Mouse (Mus musculus) heart, postnatal 4 days (tissue): ENCODE results near the gene Gm10272. TPM values are rescaled to one million over a fixed set of nuclear protein-coding genes. Genes with fewer than 3 reads are reported as not detected.
"Not testable (repeated sequence)": the region's sequence is repeated elsewhere in the genome, so short reads cannot be mapped to it uniquely, and the experiment has no call there.

Source experiments
- DNase-seq: peaks from one replicate; pipeline ENCODE4 v3.0.0; 2021
- total RNA-seq, 2 experiments: library from RNA; stranded (reverse); gene quantifications; 2 replicates each; pipeline ENCODE4 v1.2.3; 2021

Gm10272 gene
- total RNA-seq, 2 experiments from 2014 or later, result not detected

- no peak for DNase-seq
These were observed 21.9 kb downstream of the Gm10272 start for GRCm38 (mm10) chr10:77728280-77728679.

GRCm38 (mm10) chr10:77729241-77729640 lies 22.8 kb downstream of the Gm10272 start:
- DNase-seq, result no peak

GRCm38 (mm10) chr10:77735928-77736327 lies 29.5 kb downstream of the Gm10272 start:
- DNase-seq, result no peak

GRCm38 (mm10) chr10:77738929-77739328 lies 32.5 kb downstream of the Gm10272 start:
- DNase-seq, result no peak

GRCm38 (mm10) chr10:77741924-77742688 lies 35.7 kb downstream of the Gm10272 start, which contains the start of gene Gm18596:
Gene Gm18596 (minus strand): TSS chr10:77742638.
- DNase-seq, result not testable (repeated sequence)

- DNase-seq, result not testable (repeated sequence)
These were observed 44.3 kb downstream of the Gm10272 start for GRCm38 (mm10) chr10:77750686-77751085.

GRCm38 (mm10) chr10:77751254-77751653 lies 44.8 kb downstream of the Gm10272 start, which contains the start of gene Gm9736:
Gene Gm9736 (minus strand): TSS chr10:77751354.
- DNase-seq, result not testable (repeated sequence)

GRCm38 (mm10) chr10:77752312-77752711 lies 45.9 kb downstream of the Gm10272 start:
- not testable (repeated sequence) for DNase-seq

GRCm38 (mm10) chr10:77753448-77753847 lies 47.0 kb downstream of the Gm10272 start:
- DNase-seq, result no peak

Other genes with a start within 250 kb of the Gm10272 start
- 10 to 100 TPM; 12.6 to 13.2 TPM for gene Fam207a, start 190.8 kb upstream of the Gm10272 start, total RNA-seq
- 1 to 10 TPM; 2.0 to 2.5 TPM for gene Itgb2, start 176.4 kb upstream of the Gm10272 start, total RNA-seq
- gene Pttg1ip, start 124.9 kb upstream of the Gm10272 start, total RNA-seq, result 100 to 1,000 TPM; 113 to 119 TPM
- gene Sumo3, start 100.5 kb upstream of the Gm10272 start, total RNA-seq, result 10 to 100 TPM; 90.9 to 97.9 TPM
- gene Gm49325, start 100.4 kb upstream of the Gm10272 start, total RNA-seq, result 10 to 100 TPM; 15.9 to 20.8 TPM
- gene Ube2g2, start 84.4 kb upstream of the Gm10272 start, total RNA-seq, result 10 to 100 TPM; 56.1 to 63.8 TPM
- not detected for gene Tspear, start 20.1 kb upstream of the Gm10272 start, total RNA-seq
- not detected for gene Gm19402, start 15.9 kb upstream of the Gm10272 start, total RNA-seq
- not detected for gene Gm9508, start 9.4 kb upstream of the Gm10272 start, total RNA-seq
- gene Gm10024, start 4.8 kb downstream of the Gm10272 start, total RNA-seq, result not detected
- gene Gm10142, start 9.2 kb downstream of the Gm10272 start, total RNA-seq, result not detected
- not detected for gene Krtap12-1, start 14.0 kb downstream of the Gm10272 start, total RNA-seq
- gene Gm10100, start 19.9 kb downstream of the Gm10272 start, total RNA-seq, result not detected
- not detected for gene Gm18596, start 36.0 kb downstream of the Gm10272 start, total RNA-seq
- gene Gm9736, start 44.7 kb downstream of the Gm10272 start, total RNA-seq, result not detected
- not detected for gene Gm3233, start 53.1 kb downstream of the Gm10272 start, total RNA-seq
- gene Gm3238, start 64.7 kb downstream of the Gm10272 start, total RNA-seq, result not detected
- not detected for gene Gm7138, start 70.3 kb downstream of the Gm10272 start, total RNA-seq
- not detected for gene Gm3250, start 75.9 kb downstream of the Gm10272 start, total RNA-seq
- gene Gm7137, start 81.6 kb downstream of the Gm10272 start, total RNA-seq, result not detected
- gene Gm9639, start 88.5 kb downstream of the Gm10272 start, total RNA-seq, result not detected
- not detected for gene Gm19668, start 92.5 kb downstream of the Gm10272 start, total RNA-seq
- gene Gm9507, start 105.2 kb downstream of the Gm10272 start, total RNA-seq, result not detected
- gene Gm2696, start 108.1 kb downstream of the Gm10272 start, total RNA-seq, result not detected
- gene Krtap10-4, start 120.5 kb downstream of the Gm10272 start, total RNA-seq, result not detected
- gene Krtap10-10, start 129.3 kb downstream of the Gm10272 start, total RNA-seq, result not detected
- not detected for gene Gm36176, start 140.2 kb downstream of the Gm10272 start, total RNA-seq
- not detected for gene Gm10318, start 146.2 kb downstream of the Gm10272 start, total RNA-seq
- gene Gm3285, start 155.3 kb downstream of the Gm10272 start, total RNA-seq, result not detected
- 1 to 10 TPM; 1.6 to 1.8 TPM for gene Lrrc3, start 195.9 kb downstream of the Gm10272 start, total RNA-seq